Mouse (Mus musculus) olfactory bulb, adult 2 months (tissue): ENCODE measurements around the gene Tprkb. TPM values are rescaled to one million over a fixed set of nuclear protein-coding genes. Genes with fewer than 3 reads are reported as not detected.
"Not testable (repeated sequence)": the region's sequence is repeated elsewhere in the genome, so short reads cannot be mapped to it uniquely, and the experiment has no call there.

Source experiments
- H3K27ac ChIP-seq: fragments of 200-500 bp; 2 replicates; pipeline ENCODE4 v1.5.1; 2012; ENCODE audit warnings: low read depth, low read length; ENCODE audit not compliant: insufficient read depth
- H3K4me1 ChIP-seq: fragments of 200-500 bp; 2 replicates; pipeline ENCODE4 v1.6.1; 2012; ENCODE audit warnings: low read length; ENCODE audit not compliant: control insufficient read depth, insufficient read depth
- H3K4me3 ChIP-seq: fragments of 200-500 bp; 2 replicates; pipeline ENCODE4 v1.5.1; 2012; ENCODE audit warnings: mild to moderate bottlenecking, low read depth, low read length, moderate library complexity; ENCODE audit not compliant: insufficient read depth
- CTCF ChIP-seq: fragments of 200-500 bp; IDR thresholded peaks from 2 replicates; pipeline ENCODE4 v1.5.1; 2012; ENCODE audit warnings: low read depth, mild to moderate bottlenecking, low read length, moderate library complexity; ENCODE audit not compliant: insufficient read depth
- POLR2A ChIP-seq: fragments of 200-500 bp; IDR thresholded peaks from 2 replicates; pipeline ENCODE4 v1.6.1; 2012; ENCODE audit warnings: mild to moderate bottlenecking, low read depth, low read length, moderate library complexity; ENCODE audit not compliant: insufficient read depth
- WGBS: fragments of 180-500 bp; shearing (Covaris S2); methylation state at CpG from one replicate; pipeline ENCODE4 v1.1.7; 2018; 5-methylcytosine and 5-hydroxymethylcytosine counted together
- polyA plus RNA-seq: library from polyadenylated mRNA; stranded (reverse); fragments of >200 nt; gene quantifications from 2 replicates; pipeline ENCODE4 v1.2.4, GENCODE M21; 2012; ENCODE audit warnings: low replicate concordance; ENCODE audit not compliant: missing spikeins, insufficient read depth, insufficient read length

Tprkb gene
- polyA plus RNA-seq = not detected in 2 replicates

- no peak within 1 kb of the TSS for H3K4me3 ChIP-seq
- TF ChIP-seq POLR2A = no peak
- TF ChIP-seq CTCF = no peak
- no peak within 1 kb of the TSS for H3K27ac ChIP-seq
- 79% methylated on average over 3 of the region's 3 CpGs for WGBS
- peaks cover 11% of the 10 kb centered on the region for H3K4me1 ChIP-seq
These were observed at the start of gene Tprkb for GRCm38 (mm10) chr6:85911587-85911986. TSS of gene Tprkb (plus strand) at chr6:85911865.

DNA sequence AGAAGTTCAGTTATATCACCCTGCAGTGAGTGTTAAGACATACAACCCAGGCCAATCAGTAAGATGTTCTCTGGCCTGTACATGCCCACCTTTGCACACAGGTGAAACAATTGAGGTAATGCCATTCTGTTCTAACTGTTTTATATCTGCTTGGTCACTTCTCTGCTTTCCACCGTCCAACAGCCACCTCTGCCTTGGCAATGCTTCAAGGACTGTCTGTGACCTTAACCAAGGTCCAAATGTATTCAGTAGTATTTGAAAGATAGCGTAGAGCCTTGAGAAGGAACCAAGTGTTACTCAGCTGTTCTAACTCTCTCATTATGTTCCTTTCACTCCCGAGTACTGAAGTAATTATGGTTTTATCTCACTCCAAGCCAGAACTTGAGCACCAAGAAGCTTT, 49.1 kb upstream of the Tprkb start:
- H3K4me3 ChIP-seq = no peak overlapping the region
- H3K27ac ChIP-seq = no peak overlapping the region
- H3K4me1 ChIP-seq = no peaks in the 10 kb centered on the region
- no peak for TF ChIP-seq POLR2A
- no peak for TF ChIP-seq CTCF
- 30% methylated on average over 3 of the region's 3 CpGs for WGBS

DNA sequence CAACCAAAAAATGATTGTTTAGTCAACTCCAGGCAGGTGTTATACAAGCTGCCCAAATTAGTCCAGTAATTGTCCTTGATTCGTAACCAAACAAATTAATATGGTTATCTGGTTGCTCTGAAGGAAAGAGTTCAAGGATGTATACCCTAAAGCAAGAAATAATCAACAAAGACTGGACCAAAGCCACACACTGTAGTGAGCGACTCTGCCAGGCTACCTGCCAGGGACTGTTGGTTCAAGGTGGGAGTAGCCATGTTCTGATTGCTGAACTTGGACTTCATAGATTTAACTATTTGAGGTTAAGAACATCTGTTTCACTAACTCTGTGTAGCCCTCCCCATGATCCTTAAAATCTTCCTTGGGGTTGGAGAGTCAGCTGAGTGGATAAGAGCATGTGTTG, 48.5 kb upstream of the Tprkb start:
- Histone ChIP-seq H3K27ac (no peak overlapping the region), H3K4me3 (no peak overlapping the region), H3K4me1 (no peaks in the 10 kb centered on the region)
- 69% methylated on average over 2 of the region's 2 CpGs for WGBS
- no peak for TF ChIP-seq POLR2A
- TF ChIP-seq CTCF = no peak

GRCm38 (mm10) chr6:85863840-85864239, 47.8 kb upstream of the Tprkb start:
- 69% methylated on average over 2 of the region's 2 CpGs for WGBS
- no peak overlapping the region for H3K27ac ChIP-seq

DNA sequence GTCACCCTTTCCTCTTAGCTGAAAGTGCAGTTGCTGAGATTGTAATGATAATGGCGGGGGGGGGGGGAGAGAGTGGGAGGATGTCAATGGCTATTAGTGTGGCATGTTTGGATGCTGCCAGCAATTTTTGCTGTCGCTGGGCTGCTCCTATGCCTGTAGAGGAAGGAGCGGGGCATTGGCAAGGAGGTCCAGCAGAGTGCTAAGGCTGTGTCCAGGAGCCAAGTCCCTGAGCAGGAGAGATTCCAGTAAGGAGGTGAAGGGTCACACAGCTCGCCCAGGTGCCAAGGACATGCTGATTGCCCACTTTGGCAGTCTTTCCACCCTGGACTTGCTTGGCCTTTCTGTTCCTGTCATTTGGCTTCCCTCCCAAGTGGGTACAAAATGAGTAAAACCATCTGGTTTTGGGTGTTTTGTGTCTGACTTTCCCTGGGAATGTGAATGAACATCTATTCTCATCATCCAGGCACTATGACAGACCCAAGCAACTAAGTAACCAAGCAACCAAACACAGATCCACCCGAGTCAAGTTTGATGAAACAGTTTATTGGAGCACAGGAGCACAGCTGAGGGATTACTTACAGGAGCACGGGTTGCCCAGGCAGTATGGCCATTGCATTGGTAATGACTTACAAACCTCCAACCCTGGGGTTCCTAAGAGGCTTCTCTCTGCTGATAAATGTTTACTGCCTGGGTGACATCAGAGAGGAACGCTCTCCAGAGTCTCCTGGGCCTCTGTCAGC, 46.6 kb upstream of the Tprkb start:
- H3K4me3 ChIP-seq, H3K27ac ChIP-seq, H3K4me1 ChIP-seq: not testable (repeated sequence)
- 42% methylated on average over 6 of the region's 7 CpGs for WGBS

More at GRCm38 (mm10) chr6:85863840-85864239, 47.8 kb upstream of the Tprkb start:
- Histone ChIP-seq H3K4me1 (no peaks in the 10 kb centered on the region), H3K4me3 (no peak overlapping the region)
- TF ChIP-seq POLR2A = no peak
- no peak for TF ChIP-seq CTCF

- 83% methylated on average over 3 of the region's 3 CpGs for WGBS
These were observed 45.5 kb upstream of the Tprkb start for GRCm38 (mm10) chr6:85866166-85866565.

DNA sequence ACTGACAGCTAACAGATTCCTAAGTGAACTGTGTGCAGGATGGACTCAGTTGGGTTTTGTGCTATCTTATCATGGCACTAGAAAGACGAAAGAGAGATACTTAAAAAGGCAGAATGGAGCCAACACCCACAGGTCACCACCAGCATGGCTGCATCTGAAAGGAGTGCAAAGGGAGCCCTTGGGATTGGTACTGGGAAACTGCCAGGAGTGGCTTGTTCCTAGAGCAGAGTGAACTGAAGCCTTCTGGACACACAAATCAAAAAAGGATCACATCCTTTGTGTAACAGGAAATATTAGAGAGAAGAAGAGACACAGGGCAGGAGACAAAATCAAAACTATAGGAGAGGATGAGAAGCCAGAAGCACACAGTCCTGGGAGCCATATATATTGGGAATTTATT, 44.7 kb upstream of the Tprkb start:
- not testable (repeated sequence) for H3K4me1 ChIP-seq, H3K4me3 ChIP-seq, H3K27ac ChIP-seq
- WGBS = 67% methylated on average over 1 of the region's 1 CpGs

More at GRCm38 (mm10) chr6:85866166-85866565, 45.5 kb upstream of the Tprkb start:
- H3K4me1 ChIP-seq, H3K27ac ChIP-seq, H3K4me3 ChIP-seq: not testable (repeated sequence)

GRCm38 (mm10) chr6:85867726-85868690, 43.7 kb upstream of the Tprkb start:
- H3K27ac ChIP-seq = no peak overlapping the region
- no peak overlapping the region for H3K4me3 ChIP-seq
- no peak for TF ChIP-seq POLR2A
- no peak for TF ChIP-seq CTCF
- no peaks in the 10 kb centered on the region for H3K4me1 ChIP-seq
- 84% methylated on average over 8 of the region's 8 CpGs for WGBS

DNA sequence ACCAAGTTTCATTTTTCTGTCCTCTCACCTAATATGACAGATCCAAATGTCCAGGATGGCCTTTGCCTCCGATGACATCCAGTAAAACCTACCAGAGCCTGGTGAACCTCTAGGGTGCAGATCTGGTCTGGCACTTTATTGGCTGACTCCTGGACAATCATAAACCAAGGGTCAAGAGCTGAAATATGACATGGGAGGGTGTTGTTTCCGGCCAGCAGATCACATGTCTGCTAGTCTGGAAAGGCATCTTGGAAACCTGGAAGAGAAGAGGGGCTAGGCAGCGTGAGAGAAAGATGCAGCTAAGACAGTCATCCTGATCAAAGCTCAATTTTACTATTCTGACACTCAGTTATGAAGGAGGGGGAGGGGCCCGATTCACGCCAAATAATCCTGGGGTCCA, 42.7 kb upstream of the Tprkb start, which contains the start of gene Nat8f2:
Gene Nat8f2 (minus strand): TSS at position 153 of the 400 bp plus-strand sequence.
- not testable (repeated sequence) for H3K4me1 ChIP-seq, H3K27ac ChIP-seq, H3K4me3 ChIP-seq
- WGBS = 82% methylated on average over 5 of the region's 5 CpGs

DNA sequence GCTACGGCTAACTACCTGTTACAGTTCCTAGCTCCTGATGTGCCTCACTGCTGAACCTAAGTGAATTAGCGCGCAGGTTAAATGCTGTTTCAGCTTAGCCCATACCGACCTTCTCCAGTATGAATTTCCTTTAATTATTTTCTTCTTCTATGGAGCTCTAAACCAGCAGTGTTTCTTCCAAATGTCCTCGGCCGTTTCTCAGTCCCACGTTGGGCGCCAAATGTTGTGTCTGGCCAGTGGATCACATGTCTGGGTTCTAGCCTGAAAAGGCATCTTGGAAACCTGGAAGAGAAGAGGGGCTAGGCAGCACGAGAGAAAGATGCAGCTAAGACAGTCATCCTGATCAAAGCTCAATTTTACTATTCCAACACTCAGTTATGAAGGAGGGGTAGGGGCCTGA, 28.4 kb upstream of the Tprkb start:
- WGBS = 91% methylated on average over 9 of the region's 9 CpGs
- H3K4me3 ChIP-seq, H3K4me1 ChIP-seq: not testable (repeated sequence)

More for the DNA sequence above, 28.4 kb upstream of the Tprkb start:
- not testable (repeated sequence) for H3K27ac ChIP-seq
